Mouse (Mus musculus): ENCODE measurements at regions not wholly inside any gene's neighbourhood (a gene's known extent, or its start where the extent isn't known, plus 50 kb on each side); places are given as distances from the start of the nearest gene placed in this dataset.
"Not testable (repeated sequence)": the region's sequence is repeated elsewhere in the genome, so short reads cannot be mapped to it uniquely, and the experiment has no call there.

- H3K4me1 ChIP-seq (replicated peaks) = no peaks in the 10 kb centered on the region
- H3K4me2 ChIP-seq = no peak overlapping the region
- H3K27me3 ChIP-seq = no peaks in the 10 kb centered on the region
- peaks cover 56% of the 10 kb centered on the region for H3K9me3 ChIP-seq
- H3K4me3 ChIP-seq = no peak overlapping the region
- 66% methylated on average over 12 of the region's 12 CpGs for WGBS
- no peak overlapping the region for H3K27ac ChIP-seq (replicated peaks)
- no peak overlapping the region for H3K9ac ChIP-seq
- no peak for ATAC-seq (ENCODE audit: low FRiP score, low read depth)
- H3K36me3 ChIP-seq = no peaks in the 10 kb centered on the region
Measured at GRCm38 (mm10) chr17:13547657-13548360, 193.4 kb downstream of the Tcp10c start.

GRCm38 (mm10) chr17:13549975-13550895 is 195.9 kb downstream of the Tcp10c start:
- peaks cover 49% of the 10 kb centered on the region for H3K9me3 ChIP-seq
- ATAC-seq (ENCODE audit: low FRiP score, low read depth) = peak; percentile 73; the same call in 1 of the 2 replicates
- no peak overlapping the region for H3K9ac ChIP-seq
- WGBS = 69% methylated on average over 9 of the region's 9 CpGs
- no peak overlapping the region for H3K4me3 ChIP-seq
- no peaks in the 10 kb centered on the region for H3K36me3 ChIP-seq
- no peak overlapping the region for H3K4me2 ChIP-seq
- no peak overlapping the region for H3K27ac ChIP-seq (replicated peaks)
- no peaks in the 10 kb centered on the region for H3K27me3 ChIP-seq
- H3K4me1 ChIP-seq (replicated peaks) = 0 out of 2 replicates have a peak, but pooled peaks cover under 1% of the 10 kb centered on the region

- H3K4me1 ChIP-seq (replicated peaks); H3K9ac ChIP-seq; H3K36me3 ChIP-seq; H3K27ac ChIP-seq (replicated peaks); H3K27me3 ChIP-seq; H3K4me3 ChIP-seq; H3K4me2 ChIP-seq: not testable (repeated sequence)
- peaks cover 46% of the 10 kb centered on the region for H3K9me3 ChIP-seq
- peak; percentile 43; the same call in 1 of the 2 replicates for ATAC-seq (ENCODE audit: low FRiP score, low read depth)
Measured at GRCm38 (mm10) chr17:13550896-13551267, 196.5 kb downstream of the Tcp10c start.

GRCm38 (mm10) chr17:13551693-13552404 is 197.5 kb downstream of the Tcp10c start:
- H3K4me3 ChIP-seq; H3K4me1 ChIP-seq (replicated peaks): not testable (repeated sequence)
- H3K9me3 ChIP-seq = peaks cover 41% of the 10 kb centered on the region

GRCm38 (mm10) chr17:13552840-13553239 is 198.5 kb downstream of the Tcp10c start:
- H3K4me1 ChIP-seq (replicated peaks); H3K9ac ChIP-seq; H3K4me3 ChIP-seq; H3K27me3 ChIP-seq; H3K36me3 ChIP-seq; H3K27ac ChIP-seq (replicated peaks); H3K4me2 ChIP-seq: not testable (repeated sequence)
- ATAC-seq (ENCODE audit: low FRiP score, low read depth) = peak; percentile 78
- peaks cover 33% of the 10 kb centered on the region for H3K9me3 ChIP-seq

More at GRCm38 (mm10) chr17:13551693-13552404, 197.5 kb downstream of the Tcp10c start:
- H3K27me3 ChIP-seq; H3K9ac ChIP-seq; H3K36me3 ChIP-seq; H3K27ac ChIP-seq (replicated peaks); H3K4me2 ChIP-seq: not testable (repeated sequence)
- peak; percentile 77 for ATAC-seq (ENCODE audit: low FRiP score, low read depth)

GRCm38 (mm10) chr17:13555311-13556059 is 201.1 kb downstream of the Tcp10c start:
- WGBS = 47% methylated on average over 9 of the region's 9 CpGs
- H3K36me3 ChIP-seq; H3K4me2 ChIP-seq; H3K27me3 ChIP-seq; H3K9ac ChIP-seq; ATAC-seq (ENCODE audit: low FRiP score, low read depth); H3K4me3 ChIP-seq; H3K4me1 ChIP-seq (replicated peaks); H3K27ac ChIP-seq (replicated peaks): not testable (repeated sequence)
- H3K9me3 ChIP-seq = peaks cover 11% of the 10 kb centered on the region

- not testable (repeated sequence) for H3K9ac ChIP-seq; H3K27me3 ChIP-seq; H3K36me3 ChIP-seq; H3K4me3 ChIP-seq; H3K9me3 ChIP-seq; H3K4me2 ChIP-seq; H3K27ac ChIP-seq (replicated peaks); H3K4me1 ChIP-seq (replicated peaks); ATAC-seq (ENCODE audit: low FRiP score, low read depth)
- WGBS = 88% methylated on average over 16 of the region's 16 CpGs
Measured at GRCm38 (mm10) chr17:13556060-13556660, 201.8 kb downstream of the Tcp10c start.

- Histone ChIP-seq H3K4me2 (no peak overlapping the region), H3K27me3 (no peaks in the 10 kb centered on the region), H3K9ac (no peak overlapping the region), H3K4me1 (replicated peaks) (0 out of 2 replicates have a peak, but pooled peaks cover 4% of the 10 kb centered on the region), H3K36me3 (no peaks in the 10 kb centered on the region), H3K27ac (replicated peaks) (no peak overlapping the region), H3K9me3 (no peaks in the 10 kb centered on the region), H3K4me3 (no peak overlapping the region)
- 83% methylated on average over 3 of the region's 3 CpGs for WGBS
- no peak for ATAC-seq (ENCODE audit: low FRiP score, low read depth)
Measured at GRCm38 (mm10) chr17:13558863-13559262, 201.5 kb upstream of the Afdn start.

- Histone ChIP-seq H3K27me3 (no peaks in the 10 kb centered on the region), H3K9ac (no peak overlapping the region), H3K4me1 (replicated peaks) (no peaks in the 10 kb centered on the region), H3K4me3 (no peak overlapping the region), H3K27ac (replicated peaks) (no peak overlapping the region), H3K4me2 (no peak overlapping the region), H3K9me3 (no peaks in the 10 kb centered on the region), H3K36me3 (no peaks in the 10 kb centered on the region)
- ATAC-seq (ENCODE audit: low FRiP score, low read depth) = no peak
- 83% methylated on average over 8 of the region's 8 CpGs for WGBS
Measured at GRCm38 (mm10) chr17:13561342-13561741, 199.0 kb upstream of the Afdn start.

- H3K9me3 ChIP-seq = no peaks in the 10 kb centered on the region
- 83% methylated on average over 2 of the region's 2 CpGs for WGBS
- H3K27me3 ChIP-seq = no peaks in the 10 kb centered on the region
- H3K27ac ChIP-seq (replicated peaks) = no peak overlapping the region
- no peak overlapping the region for H3K9ac ChIP-seq
- H3K36me3 ChIP-seq = no peaks in the 10 kb centered on the region
- no peaks in the 10 kb centered on the region for H3K4me1 ChIP-seq (replicated peaks)
- no peak overlapping the region for H3K4me3 ChIP-seq
- no peak overlapping the region for H3K4me2 ChIP-seq
- no peak for ATAC-seq (ENCODE audit: low FRiP score, low read depth)
Measured at GRCm38 (mm10) chr17:13562974-13563373, 197.4 kb upstream of the Afdn start.

- Histone ChIP-seq H3K4me1 (replicated peaks) (no peaks in the 10 kb centered on the region), H3K27ac (replicated peaks) (no peak overlapping the region), H3K9ac (no peak overlapping the region), H3K36me3 (no peaks in the 10 kb centered on the region), H3K27me3 (no peaks in the 10 kb centered on the region), H3K9me3 (no peaks in the 10 kb centered on the region), H3K4me2 (no peak overlapping the region), H3K4me3 (no peak overlapping the region)
- WGBS = 96% methylated on average over 7 of the region's 7 CpGs
- no peak for ATAC-seq (ENCODE audit: low FRiP score, low read depth)
Measured at GRCm38 (mm10) chr17:13564800-13565199, 195.5 kb upstream of the Afdn start.

Data from hindbrain, embryonic 15.5 days (tissue).